Mouse (Mus musculus): ENCODE measurements around the gene Hck. TPM values are rescaled to one million over a fixed set of nuclear protein-coding genes. Genes with fewer than 3 reads are reported as not detected.

Gene Hck
- polyA plus RNA-seq (2015; fragmentation: Nextera tagmentation; extraction: Ambion mirVana), result 4.4 and 4.7 TPM in 2 replicates

GRCm38 (mm10) chr2:153108313-153109264 is at the start of gene Hck:
Hck (plus strand) TSS chr2:153108468.
- 3% methylated on average over 50 of the region's 52 CpGs for WGBS
- peaks cover 46% of the 10 kb centered on the region for H3K27me3 ChIP-seq
- H3K9ac ChIP-seq, result peak within 1 kb of the TSS; percentile 22
- H3K4me3 ChIP-seq, result peak within 1 kb of the TSS; percentile 45
- no peaks in the 10 kb centered on the region for H3K9me3 ChIP-seq
- H3K4me1 ChIP-seq, result peaks cover 8% of the 10 kb centered on the region
- H3K27ac ChIP-seq, result no peak within 1 kb of the TSS
- no peaks in the 10 kb centered on the region for H3K36me3 ChIP-seq
- peak within 1 kb of the TSS; percentile 87 for H3K4me2 ChIP-seq
- peak; percentile 83 for ATAC-seq (ENCODE audit: borderline replicate concordance, extremely low read depth, low FRiP score, low TSS enrichment)

- 64% methylated on average over 7 of the region's 7 CpGs for WGBS
- Histone ChIP-seq H3K9ac (no peak overlapping the region), H3K27ac (no peak overlapping the region), H3K27me3 (no peaks in the 10 kb centered on the region), H3K4me3 (no peak overlapping the region), H3K9me3 (no peaks in the 10 kb centered on the region), H3K36me3 (no peaks in the 10 kb centered on the region), H3K4me2 (no peak overlapping the region), H3K4me1 (no peaks in the 10 kb centered on the region)
- ATAC-seq (ENCODE audit: borderline replicate concordance, extremely low read depth, low FRiP score, low TSS enrichment), result no peak
These were observed 48.1 kb upstream of the Hck start for GRCm38 (mm10) chr2:153060216-153060615.

DNA sequence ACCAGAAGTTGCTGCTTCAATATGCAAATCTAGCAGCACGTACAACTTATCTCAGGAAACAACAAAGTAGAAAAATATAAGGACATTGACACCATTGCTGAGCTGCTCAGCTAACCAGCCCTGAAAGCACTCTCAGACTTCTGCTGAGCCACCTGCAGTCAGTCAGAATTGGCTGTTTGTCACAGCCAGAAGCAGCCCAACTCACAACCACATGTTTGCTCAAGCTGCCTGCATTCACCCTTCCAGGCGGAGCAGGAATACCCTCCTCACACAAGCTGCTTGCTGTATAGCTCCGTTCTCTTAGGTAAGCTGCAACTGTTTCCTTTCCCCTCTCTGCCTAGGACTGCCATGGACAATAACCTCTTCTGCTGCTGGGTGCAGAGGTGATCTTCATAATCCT is 44.9 kb upstream of the Hck start:
- WGBS, result 40% methylated on average over 3 of the region's 3 CpGs
- Histone ChIP-seq H3K4me2 (no peak overlapping the region), H3K27ac (no peak overlapping the region), H3K4me3 (no peak overlapping the region), H3K9ac (no peak overlapping the region), H3K4me1 (no peaks in the 10 kb centered on the region), H3K36me3 (no peaks in the 10 kb centered on the region), H3K27me3 (peaks cover 7% of the 10 kb centered on the region; the same call in 1 of the 2 replicates), H3K9me3 (no peaks in the 10 kb centered on the region)
- ATAC-seq (ENCODE audit: borderline replicate concordance, extremely low read depth, low FRiP score, low TSS enrichment), result no peak

DNA sequence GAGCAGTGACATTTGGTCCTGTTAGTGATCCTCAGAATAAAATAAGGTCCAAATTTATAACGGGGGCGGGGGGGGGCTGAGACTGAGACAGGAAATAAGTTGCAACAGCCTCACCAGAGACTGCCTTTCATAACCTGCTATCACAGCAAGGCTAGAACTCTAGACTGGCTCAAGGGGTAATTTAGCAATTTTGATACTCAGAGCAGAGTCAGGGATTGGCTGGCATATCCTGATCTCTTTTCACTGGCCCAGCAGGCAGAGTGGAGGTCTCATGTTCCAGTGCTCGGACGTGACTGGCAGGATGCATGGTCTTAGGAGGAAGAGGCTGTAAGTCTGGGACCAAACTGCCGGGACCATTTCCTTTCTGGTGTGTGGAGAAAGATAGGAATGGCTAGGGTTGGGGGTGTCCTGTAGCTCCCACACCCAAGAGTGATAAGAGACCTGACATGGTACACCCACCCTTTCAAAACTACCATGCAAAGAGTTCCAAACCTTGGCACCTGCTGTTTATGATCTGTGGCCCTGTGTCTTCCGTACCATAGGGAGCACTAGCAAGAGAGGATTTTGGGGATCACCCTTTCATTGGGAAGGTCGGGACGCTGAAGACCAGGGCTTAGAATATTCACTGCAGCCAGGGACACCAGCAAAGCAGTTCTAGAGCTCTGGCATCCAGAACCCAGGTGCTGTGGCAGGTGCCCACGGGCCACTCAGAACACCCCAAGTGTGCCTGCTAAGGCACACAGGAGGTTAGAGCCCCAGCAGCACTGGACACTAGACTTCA is 43.9 kb upstream of the Hck start:
- no peak overlapping the region; the same call in 1 of the 2 replicates for H3K4me2 ChIP-seq
- ATAC-seq (ENCODE audit: borderline replicate concordance, extremely low read depth, low FRiP score, low TSS enrichment), result no peak
- H3K36me3 ChIP-seq, result no peaks in the 10 kb centered on the region
- H3K27me3 ChIP-seq, result peaks cover 14% of the 10 kb centered on the region
- H3K27ac ChIP-seq, result 0 out of 2 replicates have a peak overlapping the region, but pooled peaks have one; percentile 7
- H3K4me1 ChIP-seq, result no peaks in the 10 kb centered on the region
- no peak overlapping the region for H3K4me3 ChIP-seq
- 62% methylated on average over 9 of the region's 9 CpGs for WGBS
- H3K9me3 ChIP-seq, result no peaks in the 10 kb centered on the region
- no peak overlapping the region for H3K9ac ChIP-seq

DNA sequence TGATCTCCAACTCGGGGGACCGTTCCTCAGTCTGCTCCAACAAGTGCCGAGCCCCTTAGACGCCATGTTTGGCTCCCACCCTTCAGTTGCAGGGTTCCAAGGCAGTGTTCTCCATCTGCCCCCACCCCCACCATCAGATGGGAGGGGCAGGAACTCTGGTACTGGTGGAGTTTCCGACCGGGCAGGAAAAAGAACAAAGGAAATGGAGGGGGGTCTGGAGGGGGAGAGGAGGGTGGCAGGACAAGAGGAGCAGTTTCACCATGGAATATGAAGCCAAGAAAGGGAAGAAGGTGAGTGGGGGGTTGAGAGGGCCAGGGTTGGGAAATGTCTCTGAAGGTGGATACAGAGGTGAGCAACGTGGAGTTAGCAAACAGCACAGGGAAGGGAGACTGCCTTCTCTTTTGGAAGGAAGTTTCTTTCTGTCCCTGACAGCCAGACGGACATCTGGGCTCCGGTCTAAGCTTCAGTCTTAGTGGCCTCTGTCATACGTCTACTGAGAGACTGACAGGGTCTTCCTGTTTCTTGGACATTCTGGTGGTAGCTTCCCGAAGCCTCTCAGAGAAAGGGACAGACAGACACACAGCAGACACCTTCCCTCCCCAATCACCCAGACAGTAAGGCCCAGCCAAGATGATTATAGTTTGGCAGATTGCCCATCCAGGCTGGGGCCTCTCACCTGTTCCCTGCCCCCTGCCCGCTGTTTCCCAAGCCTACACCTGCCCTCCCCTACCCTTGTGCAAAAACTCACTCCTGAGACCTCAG is 42.3 kb upstream of the Hck start, which contains the start of gene Ccm2l:
Gene Ccm2l, plus strand, starts transcription at position 209 of the 762 bp plus-strand sequence.
- Histone ChIP-seq H3K4me3 (peak within 1 kb of the TSS; percentile 16), H3K27ac (peak within 1 kb of the TSS; percentile 46), H3K4me1 (no peaks in the 10 kb centered on the region), H3K9ac (no peak within 1 kb of the TSS), H3K4me2 (peak within 1 kb of the TSS; percentile 37), H3K9me3 (no peaks in the 10 kb centered on the region), H3K36me3 (no peaks in the 10 kb centered on the region), H3K27me3 (peaks cover 29% of the 10 kb centered on the region)
- 34% methylated on average over 12 of the region's 12 CpGs for WGBS
- ATAC-seq (ENCODE audit: borderline replicate concordance, extremely low read depth, low FRiP score, low TSS enrichment), result peak; percentile 66

GRCm38 (mm10) chr2:153066991-153067390 is 41.3 kb upstream of the Hck start:
- 45% methylated on average over 6 of the region's 6 CpGs for WGBS

GRCm38 (mm10) chr2:153070762-153071490 is 37.3 kb upstream of the Hck start:
- peaks cover 9% of the 10 kb centered on the region; the same call in 1 of the 2 replicates for H3K4me1 ChIP-seq
- no peak overlapping the region for H3K27ac ChIP-seq
- H3K27me3 ChIP-seq, result peaks cover 61% of the 10 kb centered on the region
- ATAC-seq (ENCODE audit: borderline replicate concordance, extremely low read depth, low FRiP score, low TSS enrichment), result no peak
- no peak overlapping the region; the same call in 1 of the 2 replicates for H3K4me2 ChIP-seq
- no peaks in the 10 kb centered on the region for H3K9me3 ChIP-seq
- no peak overlapping the region for H3K4me3 ChIP-seq
- no peak overlapping the region for H3K9ac ChIP-seq
- 13% methylated on average over 23 of the region's 23 CpGs for WGBS
- no peaks in the 10 kb centered on the region for H3K36me3 ChIP-seq

More at GRCm38 (mm10) chr2:153066991-153067390, 41.3 kb upstream of the Hck start:
- Histone ChIP-seq H3K27ac (no peak overlapping the region), H3K4me1 (peaks cover 7% of the 10 kb centered on the region; the same call in 1 of the 2 replicates), H3K4me2 (peak overlapping the region; percentile 37), H3K4me3 (0 out of 2 replicates have a peak overlapping the region, but pooled peaks have one; percentile 16), H3K36me3 (no peaks in the 10 kb centered on the region), H3K9me3 (no peaks in the 10 kb centered on the region), H3K27me3 (peaks cover 40% of the 10 kb centered on the region), H3K9ac (no peak overlapping the region)
- ATAC-seq (ENCODE audit: borderline replicate concordance, extremely low read depth, low FRiP score, low TSS enrichment), result no peak

DNA sequence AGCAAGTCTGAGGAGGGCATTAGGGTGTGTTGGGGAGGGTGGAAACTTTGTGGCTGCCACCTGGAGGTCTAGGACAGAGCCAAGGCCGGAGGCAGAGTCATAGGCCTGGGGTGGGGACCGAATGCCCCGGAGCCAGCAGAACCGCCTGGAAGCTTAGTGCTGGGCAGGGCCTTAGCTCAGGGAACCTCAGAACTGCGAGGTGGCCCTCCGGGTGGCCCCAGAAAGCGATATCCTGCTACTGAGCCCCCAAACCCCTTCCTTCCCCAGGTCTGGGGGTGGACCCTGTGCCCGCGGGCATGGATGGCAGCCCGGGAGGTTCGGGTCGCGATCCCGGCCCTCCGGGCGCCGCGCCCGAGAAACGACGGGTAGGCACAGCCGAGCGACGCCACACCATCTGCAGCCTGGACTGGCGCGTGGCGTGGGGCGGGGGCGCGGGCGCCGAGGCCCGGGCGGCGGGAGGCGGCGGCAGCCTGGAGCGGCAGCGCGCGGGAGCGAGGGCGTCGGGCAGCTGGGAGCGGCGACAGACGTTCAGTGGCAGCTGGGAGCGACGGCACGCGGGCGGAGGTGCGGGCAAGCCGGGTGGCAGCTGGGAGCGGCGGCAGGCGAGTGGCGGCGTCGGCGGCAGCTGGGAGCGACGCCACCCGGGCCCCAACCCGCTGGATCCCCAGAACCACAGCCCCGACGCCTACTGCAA is 36.6 kb upstream of the Hck start:
- 13% methylated on average over 67 of the region's 67 CpGs for WGBS
- ATAC-seq (ENCODE audit: borderline replicate concordance, extremely low read depth, low FRiP score, low TSS enrichment), result no peak
- peaks cover 61% of the 10 kb centered on the region for H3K27me3 ChIP-seq

DNA sequence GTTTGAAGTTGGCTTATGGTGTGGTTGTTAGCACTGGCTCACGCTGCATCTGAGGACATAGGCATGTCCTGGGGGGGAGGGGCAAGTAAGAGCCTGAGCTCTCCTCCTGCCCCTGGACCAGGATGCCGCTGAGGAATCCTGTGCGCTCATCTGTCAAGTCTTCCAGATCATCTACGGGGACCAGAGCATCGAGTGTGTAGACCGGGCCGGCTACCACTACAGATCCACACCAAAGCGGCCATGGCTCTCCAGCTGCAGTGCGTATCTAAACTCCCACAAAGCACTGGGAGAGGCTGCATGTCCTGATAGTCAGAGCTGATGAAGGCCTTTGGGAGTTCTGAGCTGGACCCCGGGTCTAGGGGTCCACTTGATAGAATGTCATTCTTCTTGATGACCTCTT is 33.6 kb upstream of the Hck start:
- WGBS, result 84% methylated on average over 10 of the region's 10 CpGs
- Histone ChIP-seq H3K36me3 (no peaks in the 10 kb centered on the region), H3K27ac (no peak overlapping the region), H3K4me1 (peaks cover 9% of the 10 kb centered on the region; the same call in 1 of the 2 replicates), H3K9me3 (no peaks in the 10 kb centered on the region), H3K4me2 (no peak overlapping the region), H3K27me3 (peaks cover 44% of the 10 kb centered on the region), H3K4me3 (no peak overlapping the region), H3K9ac (no peak overlapping the region)
- ATAC-seq (ENCODE audit: borderline replicate concordance, extremely low read depth, low FRiP score, low TSS enrichment), result no peak

More for the DNA sequence above, 36.6 kb upstream of the Hck start:
- Histone ChIP-seq H3K36me3 (no peaks in the 10 kb centered on the region), H3K27ac (no peak overlapping the region), H3K4me2 (peak overlapping the region; percentile 56), H3K9me3 (no peaks in the 10 kb centered on the region), H3K9ac (0 out of 2 replicates have a peak overlapping the region, but pooled peaks have one; percentile 22), H3K4me3 (peak overlapping the region; percentile 29), H3K4me1 (peaks cover 9% of the 10 kb centered on the region; the same call in 1 of the 2 replicates)

GRCm38 (mm10) chr2:153075961-153076360 is 32.3 kb upstream of the Hck start:
- H3K27me3 ChIP-seq, result peaks cover 31% of the 10 kb centered on the region
- ATAC-seq (ENCODE audit: borderline replicate concordance, extremely low read depth, low FRiP score, low TSS enrichment), result no peak
- no peak overlapping the region for H3K4me3 ChIP-seq
- H3K9me3 ChIP-seq, result no peaks in the 10 kb centered on the region
- H3K36me3 ChIP-seq, result no peaks in the 10 kb centered on the region
- peaks cover 9% of the 10 kb centered on the region; the same call in 1 of the 2 replicates for H3K4me1 ChIP-seq
- no peak overlapping the region for H3K9ac ChIP-seq
- H3K4me2 ChIP-seq, result no peak overlapping the region
- WGBS, result 35% methylated on average over 2 of the region's 2 CpGs
- H3K27ac ChIP-seq, result no peak overlapping the region

All from lung, embryonic 15.5 days (tissue).